Mouse (Mus musculus) gastrocnemius, postnatal 10 days (tissue): ENCODE results near the gene Gm49027. TPM values are rescaled to one million over a fixed set of nuclear protein-coding genes. Genes with fewer than 3 reads are reported as not detected.

Source experiments
- DNase-seq: peaks from one replicate; pipeline ENCODE4 v3.0.0; 2021; ENCODE audit warnings: mixed read lengths
- microRNA-seq, 2 experiments: library from miRNA; unstranded; fragments of <30 nt; microRNA quantifications; one replicate each; pipeline ENCODE4 v1.2.0; 2021
- total RNA-seq, 2 experiments: library from RNA; stranded (reverse); gene quantifications; 2 replicates each; pipeline ENCODE4 v1.2.3; 2021

Gm49027 gene
- total RNA-seq, 2 experiments from 2014 or later = 1.1 TPM; not detected in 1

GRCm38 (mm10) chr5:123501973-123502372 lies 23.3 kb downstream of the Gm49027 start:
- no peak for DNase-seq

GRCm38 (mm10) chr5:123499717-123500116 lies 25.6 kb downstream of the Gm49027 start:
- DNase-seq = no peak

DNA sequence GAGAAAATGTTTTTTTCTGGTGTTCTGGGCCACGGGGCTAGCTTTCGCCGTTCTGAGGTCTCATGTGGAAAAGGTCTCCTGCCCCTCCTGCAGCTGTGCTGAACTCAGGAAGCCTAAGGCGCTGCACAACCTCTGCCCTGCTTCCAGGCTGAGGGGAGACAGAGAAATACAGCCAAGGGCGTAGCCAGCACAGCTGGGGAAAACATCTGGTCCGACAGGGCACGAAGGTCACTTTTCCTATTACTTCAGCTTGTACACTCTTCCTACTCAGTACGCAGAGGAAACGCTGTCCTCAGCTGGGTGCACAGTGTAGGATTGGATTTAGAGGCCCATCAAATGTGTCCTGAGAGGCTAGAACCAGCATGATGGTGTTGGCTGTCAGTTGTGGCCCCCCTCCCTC lies 35.4 kb downstream of the Gm49027 start:
- DNase-seq = no peak

GRCm38 (mm10) chr5:123489112-123489785 lies 36.0 kb downstream of the Gm49027 start, which contains the start of the genes Lrrc43 and Il31:
Gene Lrrc43, plus strand, starts transcription at chr5:123489305.
Gene Il31, minus strand, starts transcription at chr5:123489489.
- no peak for DNase-seq

DNA sequence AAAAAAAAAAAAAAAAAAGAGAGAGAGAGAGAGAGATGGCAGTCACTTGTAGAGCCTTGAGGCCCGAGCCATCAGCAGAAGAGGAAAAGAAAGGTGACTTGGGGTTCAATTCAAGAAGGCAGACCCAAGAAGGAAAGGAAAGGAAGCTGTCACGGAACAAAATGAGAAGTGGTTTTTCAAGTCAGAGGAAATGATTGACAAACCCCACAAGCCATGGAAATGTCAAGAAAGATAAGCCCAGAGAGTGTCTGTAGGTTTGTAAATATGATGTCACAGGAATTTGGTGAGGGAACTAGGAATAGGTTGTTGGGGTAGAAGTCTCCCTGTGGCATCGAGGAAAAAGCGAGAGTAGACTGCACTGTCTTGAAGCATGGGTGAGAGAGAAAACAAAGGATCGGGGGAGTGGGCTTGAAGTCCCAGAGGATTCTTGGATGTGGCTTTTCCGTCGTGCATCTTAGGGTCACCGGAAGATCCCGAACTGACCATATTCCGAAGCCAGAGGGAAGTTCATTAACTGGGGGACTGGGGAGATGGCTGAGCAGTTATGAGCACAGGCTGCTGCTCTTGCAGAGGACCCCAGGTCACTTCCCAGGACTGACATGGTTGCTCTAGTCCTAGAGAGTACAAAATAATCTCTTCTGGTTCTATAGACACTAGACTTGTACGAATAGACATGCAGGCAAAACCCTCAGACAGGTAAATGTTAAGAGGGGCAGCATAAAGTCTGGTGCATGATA lies 37.5 kb downstream of the Gm49027 start:
- no peak for DNase-seq

GRCm38 (mm10) chr5:123473817-123474216 lies 51.5 kb downstream of the Gm49027 start:
- DNase-seq = no peak

DNA sequence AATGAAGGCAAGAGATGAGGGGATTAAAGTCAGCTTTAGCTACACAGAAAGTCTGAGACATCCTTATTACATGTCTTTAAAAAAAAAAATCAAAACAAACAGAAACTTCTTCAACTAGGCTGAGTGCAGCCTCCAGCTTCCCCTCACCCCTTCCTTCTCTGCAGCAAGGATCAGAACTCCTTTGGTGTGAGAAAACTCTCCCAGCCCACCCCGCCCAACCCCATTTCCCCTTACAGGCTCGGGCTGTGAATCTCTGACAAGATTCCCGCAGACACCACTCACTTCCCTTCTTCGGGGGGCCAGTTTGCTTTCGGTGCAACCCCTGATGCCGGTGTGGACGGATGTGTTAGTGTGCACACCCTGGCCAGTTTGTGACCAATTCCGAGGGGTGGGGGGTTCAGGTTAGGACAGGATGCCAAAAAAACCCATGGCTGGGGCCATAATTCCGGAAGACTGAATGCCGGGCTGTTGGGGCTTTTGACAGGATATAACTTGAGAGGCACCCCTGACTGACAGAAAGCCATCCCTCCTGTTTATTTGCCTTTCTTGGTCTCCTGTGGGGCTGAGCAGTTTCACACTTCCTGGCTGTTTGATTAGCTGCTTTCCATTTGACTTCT lies 54.4 kb downstream of the Gm49027 start:
- DNase-seq = no peak

DNA sequence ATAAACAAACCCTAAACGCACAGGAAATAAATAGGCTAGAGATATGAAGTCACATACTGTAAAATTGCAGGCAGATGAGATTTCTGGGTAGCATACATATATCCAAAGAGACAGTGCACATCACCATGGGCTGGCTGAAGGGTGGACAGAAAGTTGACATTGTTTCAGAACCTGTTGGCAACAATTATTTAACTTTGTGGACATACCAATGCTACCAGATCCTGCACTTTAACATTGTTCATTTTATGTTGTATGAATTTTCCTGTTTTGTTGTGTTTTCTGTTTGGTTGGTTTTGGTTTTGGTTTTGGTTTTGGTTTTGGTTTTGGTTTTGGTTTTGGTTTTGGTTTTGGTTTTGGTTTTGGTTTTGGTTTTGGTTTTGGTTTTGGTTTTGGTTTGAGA lies 60.6 kb downstream of the Gm49027 start:
- DNase-seq = no peak

Small RNA genes within 50 kb of the gene (microRNA-seq; reads per million reads assigned to microRNA genes)
- 0 to 0.25 reads per million in 2 experiments for gene Mir7647

Other genes starting within 250 kb of the Gm49027 start
- gene Bcl7a, start 181.7 kb downstream of the Gm49027 start, total RNA-seq = 10 to 100 TPM; 21.0 to 25.3 TPM
- 10 to 100 TPM; 57.4 to 57.6 TPM for gene Mlxip, start 130.7 kb downstream of the Gm49027 start, total RNA-seq
- not detected for gene Lrrc43, start 36.2 kb downstream of the Gm49027 start, total RNA-seq
- gene Il31, start 36.0 kb downstream of the Gm49027 start, total RNA-seq = not detected
- gene B3gnt4, start 15.0 kb downstream of the Gm49027 start, total RNA-seq = not detected
- 10 to 100 TPM; 36.9 to 38.8 TPM for gene Diablo, start 1.3 kb downstream of the Gm49027 start, total RNA-seq
- 10 to 100 TPM; 23.3 to 26.6 TPM for gene Vps33a, start 47.5 kb upstream of the Gm49027 start, total RNA-seq
- 100 to 1,000 TPM in 1 of 2 experiments, 10 to 100 TPM in 1; 91.2 to 111 TPM for gene Clip1, start 159.1 kb upstream of the Gm49027 start, total RNA-seq
- gene Zcchc8, start 195.6 kb upstream of the Gm49027 start, total RNA-seq = 10 to 100 TPM; 26.6 to 33.2 TPM
- gene Rsrc2, start 223.9 kb upstream of the Gm49027 start, total RNA-seq = 10 to 100 TPM; 48.7 to 64.9 TPM
- gene Kntc1, start 224.2 kb upstream of the Gm49027 start, total RNA-seq = 1 to 10 TPM; 5.2 to 5.9 TPM